Mouse (Mus musculus) spleen, adult 2 months (tissue): ENCODE results near the gene Fam124a.

Experiments
- CTCF ChIP-seq: fragments of 200-500 bp; IDR thresholded peaks from 2 replicates; pipeline ENCODE4 v1.5.1; 2011; ENCODE audit warnings: mild to moderate bottlenecking, inconsistent platforms; ENCODE audit not compliant: insufficient read depth, insufficient read length, insufficient replicate concordance; ENCODE audit errors: extremely low read depth
- POLR2A ChIP-seq: fragments of 200-500 bp; IDR thresholded peaks from 2 replicates; pipeline ENCODE4 v1.6.1; 2011; ENCODE audit warnings: low read depth, low read length, inconsistent platforms

GRCm38 (mm10) chr14:62581768-62582167, 26.2 kb downstream of the Fam124a start:
- TF ChIP-seq CTCF (no peak), POLR2A (no peak)
